Mouse (Mus musculus): ENCODE data around the gene Pafah2.

Pafah2 gene

DNA sequence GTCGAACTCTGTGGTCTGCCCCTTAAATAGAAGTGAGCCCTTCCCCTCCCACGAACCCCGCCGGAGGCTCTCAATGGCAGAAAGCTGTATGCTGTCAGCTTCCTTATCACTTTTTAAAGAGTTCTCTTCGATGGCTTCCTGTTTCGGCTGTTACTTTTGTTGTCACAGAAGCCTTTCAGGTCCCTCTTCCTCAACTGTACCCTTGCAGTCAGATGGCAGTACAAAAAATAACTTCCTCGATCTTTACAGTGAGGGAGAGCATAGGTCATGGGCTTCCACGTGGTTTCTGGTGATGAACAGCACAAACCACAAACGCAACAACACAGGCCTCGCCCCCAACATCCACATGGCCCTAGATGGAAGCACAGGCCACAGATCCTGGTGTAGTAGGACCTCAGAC lies 64.2 kb downstream of the Pafah2 start:
- no peak for DNase-seq (ENCODE audit: low read depth, low spot score)

DNA sequence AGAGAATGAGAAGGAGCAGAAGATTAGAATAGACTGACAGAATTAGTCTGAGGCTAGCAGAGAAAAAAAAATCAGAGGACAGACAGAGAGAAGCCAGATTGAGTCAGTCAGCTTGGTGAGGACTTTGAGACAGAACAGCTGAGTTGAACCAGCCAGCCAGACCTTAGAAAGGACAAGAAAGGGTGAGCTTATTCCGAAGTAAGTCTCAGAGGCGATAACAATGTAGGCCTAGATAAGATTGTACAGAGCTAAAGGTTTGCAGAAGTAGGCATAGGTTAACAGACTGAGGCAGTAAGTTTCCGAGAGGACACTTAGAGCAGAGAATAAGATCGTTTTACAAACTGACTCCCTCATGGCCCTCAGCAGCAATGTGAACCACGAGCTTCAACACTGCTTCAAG lies 65.1 kb downstream of the Pafah2 start:
- DNase-seq (ENCODE audit: low read depth, low spot score): no peak

DNA sequence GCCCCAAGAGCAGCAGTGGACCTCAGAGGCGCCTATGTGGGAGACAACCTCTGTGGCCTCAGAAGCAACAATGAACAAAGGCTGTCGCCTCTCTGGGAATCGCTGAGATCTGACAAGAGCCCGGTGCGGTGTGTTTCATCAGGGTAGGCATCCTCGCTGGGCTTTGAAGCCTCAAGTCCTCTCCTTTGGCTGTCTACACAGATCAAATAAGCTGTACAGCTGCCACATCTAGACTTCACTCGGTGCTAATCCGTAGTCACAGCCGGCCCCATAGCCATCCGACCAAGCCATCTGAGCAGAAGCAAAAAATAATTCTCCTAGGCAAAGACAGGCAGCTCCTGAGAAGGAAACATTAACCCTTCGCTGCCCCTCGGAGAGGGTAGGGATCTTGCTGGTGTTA lies 69.7 kb downstream of the Pafah2 start:
- no peak for DNase-seq (ENCODE audit: low read depth, low spot score)

DNA sequence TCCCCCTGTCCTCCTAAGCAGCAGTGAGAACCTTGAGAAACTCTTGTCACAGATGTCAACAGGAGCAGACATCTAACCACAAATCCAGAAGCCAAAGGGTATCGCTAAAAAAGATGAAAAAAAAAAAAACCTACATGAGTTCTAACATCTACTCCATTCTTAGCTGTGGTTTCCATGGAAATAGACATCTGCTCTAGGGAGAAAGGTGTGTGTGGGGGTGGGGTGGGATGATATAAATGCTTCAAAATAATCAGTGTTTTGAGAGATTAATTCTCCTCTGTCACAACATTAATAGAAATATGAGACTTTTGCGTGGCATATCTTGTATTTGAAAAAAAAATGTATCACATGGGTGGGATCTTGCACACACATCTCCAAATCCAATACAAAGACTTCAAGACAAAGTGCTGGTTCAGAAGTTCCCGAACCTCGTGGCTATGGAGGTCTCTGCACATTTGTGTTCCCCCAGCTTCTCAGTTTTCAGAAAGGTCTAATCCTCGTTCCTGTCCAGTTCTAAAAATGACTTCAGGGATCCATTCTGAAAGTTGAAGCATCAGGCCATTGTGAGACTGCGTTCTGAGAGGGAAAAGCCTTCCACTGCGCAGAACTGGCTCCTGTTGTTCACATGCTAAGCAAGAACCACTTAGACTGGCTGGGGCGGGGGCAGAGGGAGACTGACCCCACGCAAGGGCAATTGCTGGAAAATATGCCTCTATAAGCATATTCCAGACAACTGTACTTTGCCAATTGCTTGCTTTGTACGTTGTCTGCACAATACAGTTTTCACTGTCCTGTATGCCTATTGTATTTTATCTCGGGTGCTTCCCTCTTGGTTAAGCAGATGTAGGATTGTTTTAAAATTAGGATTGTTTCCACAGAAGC lies 70.5 kb downstream of the Pafah2 start:
- DNase-seq (ENCODE audit: low read depth, low spot score): no peak

DNA sequence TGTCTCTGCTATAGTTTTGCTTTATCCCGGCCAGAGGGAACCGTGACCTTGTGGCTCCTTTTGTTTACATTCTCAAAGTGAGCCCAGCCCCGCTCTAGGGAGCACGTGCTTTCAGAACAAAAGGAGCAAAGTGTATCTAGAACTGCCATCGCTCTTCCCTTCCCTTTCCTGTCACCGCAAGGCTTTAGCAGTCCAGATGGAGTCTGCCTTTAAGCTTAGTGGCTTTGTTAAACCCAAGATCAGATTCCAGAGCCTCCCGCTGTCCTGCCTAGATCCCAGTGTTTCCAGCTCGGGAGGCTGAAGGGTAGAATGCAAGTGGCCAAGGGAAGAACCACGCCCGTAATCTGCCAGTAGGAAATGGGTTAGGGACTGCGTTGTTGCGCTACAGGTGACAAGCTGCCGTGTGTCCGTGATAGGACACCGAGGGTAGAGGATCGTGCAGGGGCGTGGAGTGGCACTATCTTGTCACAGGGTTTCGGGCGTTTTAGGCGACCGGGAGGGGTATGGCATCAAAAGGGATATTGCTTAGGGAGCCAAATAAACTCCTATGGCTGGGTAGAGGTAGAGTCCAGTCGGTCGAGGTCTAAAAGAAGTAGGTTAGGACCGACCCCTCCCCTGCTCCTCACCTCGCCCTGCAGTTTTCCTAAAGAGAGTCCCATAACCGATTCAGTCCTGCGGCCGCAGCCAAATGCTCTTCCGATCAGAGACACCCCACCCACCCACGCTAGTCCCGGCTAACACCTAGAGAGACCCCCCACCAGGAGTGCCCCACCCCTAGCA lies 71.5 kb downstream of the Pafah2 start:
- no peak for DNase-seq (ENCODE audit: low read depth, low spot score)

DNA sequence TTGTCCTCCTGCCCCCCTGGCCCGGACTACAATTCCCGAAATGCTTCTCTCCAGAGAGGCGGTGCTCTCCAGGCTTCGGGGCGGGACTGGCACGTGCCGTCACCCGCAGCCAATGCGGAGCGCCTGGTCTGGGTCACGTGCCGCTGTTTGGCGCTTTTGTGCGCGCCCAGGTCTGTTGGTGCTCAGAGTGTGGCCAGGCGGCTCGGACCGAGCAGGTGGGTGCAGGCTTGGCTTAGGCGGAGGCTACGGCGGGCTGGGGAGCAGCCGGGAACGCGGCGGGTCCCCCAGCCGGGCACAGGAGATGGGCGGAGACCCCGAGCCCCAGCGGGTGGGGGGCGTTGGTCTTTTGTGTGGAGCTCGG lies 72.1 kb downstream of the Pafah2 start, which contains the start of gene Stmn1:
Gene Stmn1, plus strand, starts transcription at position 106 of the 361 bp plus-strand sequence.
- DNase-seq (ENCODE audit: low read depth, low spot score): peak; percentile 75

DNA sequence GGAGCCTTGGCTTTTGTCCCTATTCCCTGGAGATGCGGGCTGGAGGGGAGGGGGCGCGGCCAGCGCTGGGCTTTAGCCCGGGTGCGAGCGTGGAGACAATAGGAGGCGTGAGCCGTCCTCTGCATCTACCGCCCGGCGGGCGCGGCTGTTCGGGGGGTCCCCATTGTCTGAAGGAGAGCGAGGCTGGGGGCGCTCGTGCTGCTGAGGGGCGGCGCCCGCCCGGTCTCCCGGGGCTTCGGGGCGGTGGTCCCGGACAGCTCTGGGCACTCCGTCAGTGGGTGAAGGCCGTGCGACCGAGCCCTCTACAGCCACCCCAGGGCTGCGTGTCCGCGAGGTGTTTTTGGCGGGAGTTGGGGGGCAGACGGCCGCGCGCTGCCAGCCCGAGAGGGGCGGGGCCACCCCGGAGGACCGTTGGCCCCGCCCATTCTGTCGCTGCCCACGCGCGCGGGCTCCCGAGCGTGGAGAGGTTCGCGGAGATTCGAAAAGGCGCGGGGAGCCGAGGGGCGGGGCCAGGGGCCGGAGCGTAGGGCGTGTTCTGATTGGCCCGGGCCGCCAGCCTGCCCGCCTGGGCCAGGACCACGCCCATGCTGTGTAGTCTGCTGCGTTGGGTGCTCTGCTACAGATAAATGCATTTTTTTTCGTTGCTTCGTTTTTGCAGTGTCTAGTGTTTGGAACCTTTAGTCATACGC lies 72.6 kb downstream of the Pafah2 start:
- DNase-seq (ENCODE audit: low read depth, low spot score): peak; percentile 65

DNA sequence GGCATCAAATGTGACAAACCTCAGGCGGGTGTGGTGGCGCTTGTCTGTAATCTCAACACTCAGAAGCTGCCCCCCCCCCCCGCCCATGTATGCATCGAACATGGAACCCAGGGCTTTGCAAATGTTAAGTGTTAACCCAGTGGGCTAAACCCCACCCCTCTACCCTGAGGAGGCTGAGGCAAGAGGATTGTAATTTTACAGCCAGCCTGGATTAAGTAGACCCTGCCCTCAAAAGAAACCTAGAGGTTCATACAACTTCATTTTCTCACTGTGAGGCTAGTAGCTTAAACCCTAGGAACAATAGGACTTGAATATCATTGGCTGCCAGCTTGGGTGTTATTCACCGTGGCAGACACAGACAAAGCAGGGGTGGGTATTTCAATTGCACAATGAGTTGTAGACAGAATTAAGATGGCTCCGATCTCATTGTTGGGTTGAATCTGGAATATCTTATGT lies 73.2 kb downstream of the Pafah2 start:
- DNase-seq (ENCODE audit: low read depth, low spot score): no peak

DNA sequence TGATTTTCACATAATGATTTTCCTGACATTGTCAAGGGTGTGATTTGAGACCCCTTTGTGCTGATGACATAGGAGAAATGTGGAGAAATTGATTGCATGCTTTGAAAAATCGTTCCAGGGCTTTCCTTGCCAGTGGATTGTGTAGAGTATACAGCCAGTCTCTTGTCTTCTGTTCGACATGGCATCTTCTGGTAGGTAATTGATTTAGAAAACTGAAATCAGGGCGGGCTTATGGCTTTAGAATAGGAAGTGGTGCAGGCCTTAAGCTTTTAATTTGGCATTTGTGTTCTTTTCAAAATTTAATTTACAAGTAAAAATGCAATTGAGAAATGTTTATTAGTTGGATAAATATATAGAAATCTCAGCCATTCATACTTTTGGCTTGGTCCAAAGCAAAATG lies 73.9 kb downstream of the Pafah2 start:
- no peak for DNase-seq (ENCODE audit: low read depth, low spot score)

DNA sequence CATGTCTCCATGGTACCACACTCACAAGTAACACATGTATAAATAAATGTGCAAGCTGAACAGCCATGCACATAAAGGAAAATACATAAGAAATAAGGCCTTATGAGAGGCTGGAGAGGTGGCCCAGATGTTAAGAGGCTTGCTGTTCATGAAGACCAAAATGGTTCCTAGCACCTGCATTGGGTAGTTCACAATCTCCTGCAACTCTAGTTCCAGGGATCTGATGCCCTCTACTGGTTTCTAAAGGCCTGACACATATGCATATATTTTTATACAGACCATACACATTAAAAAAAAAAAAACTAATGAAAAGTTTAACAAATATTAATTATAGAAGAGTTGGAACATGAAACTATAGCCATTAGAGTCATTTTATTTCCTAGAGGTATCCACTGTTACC lies 75.3 kb downstream of the Pafah2 start:
- DNase-seq (ENCODE audit: low read depth, low spot score): no peak

DNA sequence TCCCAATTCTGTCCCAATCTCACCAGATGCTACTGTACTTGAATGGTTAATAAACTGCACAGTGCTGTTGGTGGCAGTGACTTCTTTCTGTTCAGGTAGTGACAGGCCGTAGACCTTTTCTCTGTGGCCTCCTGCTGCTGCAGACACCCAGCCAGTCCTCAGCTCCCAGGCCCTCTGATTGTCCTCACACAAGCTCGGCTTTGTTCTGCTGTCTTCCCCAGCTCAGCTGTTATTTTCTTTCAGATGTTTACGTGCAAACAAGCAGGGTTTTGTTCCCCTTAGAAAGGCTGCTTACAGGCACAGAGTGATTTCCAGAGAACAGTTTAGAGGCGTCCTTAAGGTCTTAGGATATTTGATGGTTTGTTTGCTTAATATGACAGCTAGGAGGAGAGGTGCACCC lies 77.6 kb downstream of the Pafah2 start:
- no peak for DNase-seq (ENCODE audit: low read depth, low spot score)

DNA sequence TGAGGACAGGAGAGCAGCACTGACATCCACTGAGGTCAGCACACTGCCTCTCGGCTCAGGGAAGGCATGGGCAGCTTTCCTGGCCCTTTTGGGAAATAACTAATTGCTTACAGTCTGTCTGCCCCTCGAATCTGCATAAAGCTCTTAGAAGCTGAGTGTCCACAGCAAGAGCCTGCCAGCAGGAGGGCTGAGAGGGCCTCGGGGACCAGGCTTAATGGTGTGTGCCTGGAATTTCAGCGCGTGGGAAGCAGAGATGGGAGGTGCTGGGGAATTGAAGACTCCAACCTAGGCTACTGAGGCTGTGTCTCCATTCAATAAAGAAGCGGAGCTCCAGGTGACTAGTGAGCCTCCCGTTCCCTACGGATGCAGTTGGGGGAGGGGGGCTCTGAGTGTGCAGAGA lies 78.1 kb downstream of the Pafah2 start:
- DNase-seq (ENCODE audit: low read depth, low spot score): no peak

DNA sequence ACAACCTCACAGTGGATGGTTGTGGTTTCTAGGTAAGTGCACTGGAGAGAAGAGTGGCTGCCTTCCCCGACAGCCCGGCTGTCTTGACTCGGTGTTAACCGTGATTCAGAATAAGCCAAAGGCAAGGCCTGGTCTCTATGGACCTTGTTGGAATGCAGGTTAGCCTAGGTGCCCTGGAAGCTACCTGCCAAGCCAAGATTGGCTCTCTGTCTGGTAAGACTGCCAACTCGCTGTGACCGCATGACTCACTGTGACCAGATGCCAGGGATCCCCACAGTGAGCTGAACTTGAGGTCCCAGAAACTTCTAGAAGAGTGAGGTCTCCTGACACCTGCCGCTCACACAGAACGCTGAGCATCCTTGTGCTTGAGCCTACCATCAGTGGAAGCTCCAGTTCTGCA lies 80.8 kb downstream of the Pafah2 start:
- no peak for DNase-seq (ENCODE audit: low read depth, low spot score)

All from retina, adult 2 months (tissue).